Mouse (Mus musculus): ENCODE measurements around the gene Mecom.

GRCm38 (mm10) chr3:30392218-30392617 lies 155.6 kb downstream of the Mecom start:
- TF ChIP-seq CTCF (IDR thresholded peaks at IDR 0.05; ENCODE audit: extremely low read depth, insufficient read depth, low read length) (no peak), POLR2A (IDR thresholded peaks at IDR 0.05; ENCODE audit: extremely low read depth, insufficient read depth, low read length) (no peak)

Measured in cortical plate, adult 2 months (tissue).